Mouse (Mus musculus): ENCODE measurements around the gene Trim63.

DNA sequence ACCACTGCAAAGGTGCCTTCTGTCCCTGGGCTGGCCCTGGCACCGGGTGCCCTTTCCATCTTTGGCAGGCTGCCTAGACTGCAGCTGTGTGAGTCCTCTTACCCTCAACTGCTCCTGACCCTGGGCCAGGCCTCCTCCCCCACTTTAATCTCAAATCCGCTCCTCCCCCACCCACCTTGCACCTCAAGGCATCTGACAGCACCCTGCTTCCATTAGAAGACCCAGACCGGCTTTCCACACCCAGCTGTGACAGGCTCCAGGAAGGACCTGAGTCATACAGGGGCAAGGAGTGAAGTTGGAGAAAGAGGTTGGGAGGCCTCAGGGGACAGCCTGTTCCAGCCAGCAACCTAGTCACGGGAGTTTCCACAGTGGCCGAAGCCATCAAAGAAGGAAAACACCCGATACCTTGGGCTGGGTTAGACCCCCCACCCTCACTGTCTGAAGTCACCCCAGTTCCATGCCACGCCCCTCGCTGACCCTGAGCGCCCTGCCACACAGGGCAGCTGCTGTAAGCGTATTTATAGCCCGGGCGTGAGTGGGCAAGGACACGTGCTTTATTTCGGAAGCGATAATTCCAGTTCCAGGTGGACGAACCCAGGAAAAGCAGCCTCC, 41.0 kb downstream of the Trim63 start:
- TF ChIP-seq CTCF (conservative IDR thresholded peaks at IDR 0.05 in 1 of 2, IDR thresholded peaks at IDR 0.05 in 1 of 2; ENCODE audit: low read depth in 2 of 2, low read length in 2 of 2) (no peak), EP300 (IDR thresholded peaks at IDR 0.05; ENCODE audit: low read length) (no peak), SIN3A (IDR thresholded peaks at IDR 0.05; ENCODE audit: low read length) (no peak), ELF1 (IDR thresholded peaks at IDR 0.05; ENCODE audit: low read depth, low read length) (no peak), POLR2A (IDR thresholded peaks at IDR 0.05; ENCODE audit: low read depth, low read length) (no peak), CHD1 (IDR thresholded peaks at IDR 0.05; ENCODE audit: low read depth, low read length) (no peak), MEF2A (IDR thresholded peaks at IDR 0.05; ENCODE audit: borderline replicate concordance, low read depth, low read length) (no peak)
